14 mouse cellular contexts compared by ENCODE assay signal in the genomic region with DNA sequence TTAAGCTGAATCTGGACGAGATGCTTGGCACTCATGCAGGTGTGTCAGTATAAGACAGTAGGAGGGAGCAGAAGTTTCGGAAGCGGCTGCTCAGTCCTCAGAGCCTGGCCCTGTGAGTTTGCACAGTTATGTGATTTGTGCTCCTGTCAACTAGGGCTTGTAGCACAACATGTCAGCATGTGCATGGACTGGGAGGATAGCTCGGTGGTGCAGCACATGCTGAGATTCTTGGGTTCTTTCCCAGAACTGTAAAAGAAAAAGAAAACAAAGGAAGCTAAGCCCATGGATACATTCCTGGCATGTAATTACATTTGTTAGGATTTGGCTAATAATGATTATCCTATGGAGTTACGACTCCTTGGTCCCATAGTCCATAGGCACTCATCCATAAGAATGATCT.
"Had no signal": no experiment of that assay in that cellular context is flagged by ENCODE, and none has a peak within 500 bp of the region (broad histone marks: within the 10 kb centered on the region; RNA-seq: fewer than 3 reads in every experiment).

No protein-coding gene starts in this region.

- H3K4me2 ChIP-seq: limb, embryonic 15.5 days; liver, embryonic 12.5 days; lung, embryonic 14.5 days; neural tube, embryonic 13.5 days had no signal

- DNase-seq: kidney, postnatal 14 days; lung, embryonic 14.5 days; lung, postnatal 10 days; lung, postnatal 4 days; midbrain, embryonic 14.5 days; retina, postnatal 1 day; right cerebral cortex, postnatal 4 days; spleen, adult 18-20 months; thymus, adult 18-20 months; thymus, postnatal 14 days had no signal

- H3K9ac ChIP-seq: limb, embryonic 15.5 days; liver, embryonic 12.5 days; lung, embryonic 14.5 days; neural tube, embryonic 13.5 days had no signal

- H3K4me3 ChIP-seq: limb, embryonic 15.5 days; liver, embryonic 12.5 days; midbrain, embryonic 10.5 days; neural tube, embryonic 13.5 days had no signal

- H3K9me3 ChIP-seq: limb, embryonic 15.5 days; liver, embryonic 12.5 days; midbrain, embryonic 10.5 days; neural tube, embryonic 13.5 days had no signal

- H3K27ac ChIP-seq: limb, embryonic 15.5 days; liver, embryonic 12.5 days; midbrain, embryonic 10.5 days; neural tube, embryonic 13.5 days had no signal

- ATAC-seq: liver, embryonic 12.5 days had no signal

- H3K27me3 ChIP-seq: limb, embryonic 15.5 days; liver, embryonic 12.5 days; neural tube, embryonic 13.5 days had no signal

- H3K4me1 ChIP-seq: limb, embryonic 15.5 days; liver, embryonic 12.5 days; midbrain, embryonic 10.5 days; neural tube, embryonic 13.5 days had no signal
